Mouse (Mus musculus): ENCODE measurements around the gene Dab1. TPM values are rescaled to one million over a fixed set of nuclear protein-coding genes. Genes with fewer than 3 reads are reported as not detected.

The Dab1 gene
- polyA plus RNA-seq, 1 experiment from 2014 or later = 105 TPM

GRCm38 (mm10) chr4:104686137-104686809 lies 1067.1 kb downstream of the Dab1 start:
- Histone ChIP-seq H3K4me2 (peak overlapping the region; percentile 13; the same call in 1 of the 2 replicates), H3K27me3 (no peaks in the 10 kb centered on the region), H3K9me3 (replicated peaks) (no peaks in the 10 kb centered on the region), H3K9ac (no peak overlapping the region), H3K4me3 (no peak overlapping the region), H3K27ac (peak overlapping the region; percentile 62), H3K36me3 (ENCODE audit: poor library complexity, severe bottlenecking) (peaks cover 7% of the 10 kb centered on the region), H3K4me1 (peaks cover 48% of the 10 kb centered on the region)
- no peak for ATAC-seq
- WGBS = 30% methylated on average over 18 of the region's 18 CpGs

- 33% methylated on average over 3 of the region's 3 CpGs for WGBS
- Histone ChIP-seq H3K4me1 (peaks cover 47% of the 10 kb centered on the region), H3K36me3 (ENCODE audit: poor library complexity, severe bottlenecking) (no peaks in the 10 kb centered on the region; the same call in 1 of the 2 replicates), H3K27ac (no peak overlapping the region; the same call in 1 of the 2 replicates), H3K9me3 (replicated peaks) (no peaks in the 10 kb centered on the region), H3K9ac (no peak overlapping the region), H3K4me3 (no peak overlapping the region), H3K27me3 (no peaks in the 10 kb centered on the region), H3K4me2 (no peak overlapping the region)
- no peak for ATAC-seq
Observed at GRCm38 (mm10) chr4:104689047-104689446, 1069.9 kb downstream of the Dab1 start.

- Histone ChIP-seq H3K4me1 (peaks cover 28% of the 10 kb centered on the region), H3K36me3 (ENCODE audit: poor library complexity, severe bottlenecking) (no peaks in the 10 kb centered on the region; the same call in 1 of the 2 replicates), H3K9ac (no peak overlapping the region), H3K4me3 (no peak overlapping the region), H3K9me3 (replicated peaks) (no peaks in the 10 kb centered on the region), H3K27me3 (no peaks in the 10 kb centered on the region), H3K4me2 (no peak overlapping the region), H3K27ac (no peak overlapping the region)
- 90% methylated on average over 7 of the region's 7 CpGs for WGBS
- 0 out of 2 replicates have a peak, but pooled peaks have one; percentile 50 for ATAC-seq
Observed at GRCm38 (mm10) chr4:104691026-104691425, 1071.9 kb downstream of the Dab1 start.

DNA sequence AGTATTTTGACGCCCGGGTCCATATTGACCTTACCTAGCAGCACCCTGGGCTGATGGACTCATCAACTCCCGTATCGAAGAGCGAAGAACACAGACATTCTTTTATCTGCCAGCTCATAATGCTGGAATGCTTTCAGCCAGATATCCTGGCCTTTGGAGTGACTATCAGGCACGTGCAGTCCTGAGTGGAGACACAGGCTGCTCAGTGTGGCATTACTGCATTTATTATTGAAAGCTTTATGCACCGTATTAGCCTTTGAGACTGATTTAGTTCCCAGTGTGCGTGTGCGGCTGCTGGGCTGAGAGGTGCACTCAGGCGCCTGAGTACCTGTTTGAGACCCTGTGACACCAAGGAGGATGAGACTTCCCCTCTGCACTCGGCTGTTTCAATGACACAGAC lies 1075.0 kb downstream of the Dab1 start:
- Histone ChIP-seq H3K4me2 (no peak overlapping the region), H3K9ac (no peak overlapping the region), H3K4me1 (peaks cover 7% of the 10 kb centered on the region), H3K4me3 (no peak overlapping the region), H3K9me3 (replicated peaks) (no peaks in the 10 kb centered on the region), H3K27me3 (no peaks in the 10 kb centered on the region), H3K36me3 (ENCODE audit: poor library complexity, severe bottlenecking) (no peaks in the 10 kb centered on the region; the same call in 1 of the 2 replicates), H3K27ac (no peak overlapping the region)
- WGBS = 76% methylated on average over 11 of the region's 11 CpGs
- no peak for ATAC-seq

- no peak overlapping the region for H3K4me3 ChIP-seq
- no peak for ATAC-seq
- 93% methylated on average over 3 of the region's 3 CpGs for WGBS
- no peaks in the 10 kb centered on the region for H3K9me3 ChIP-seq (replicated peaks)
- H3K36me3 ChIP-seq (ENCODE audit: poor library complexity, severe bottlenecking) = no peaks in the 10 kb centered on the region
- no peak overlapping the region for H3K4me2 ChIP-seq
- peaks cover 4% of the 10 kb centered on the region; the same call in 1 of the 2 replicates for H3K4me1 ChIP-seq
- no peak overlapping the region for H3K27ac ChIP-seq
- no peaks in the 10 kb centered on the region for H3K27me3 ChIP-seq
- H3K9ac ChIP-seq = no peak overlapping the region
Observed at GRCm38 (mm10) chr4:104696522-104696921, 1077.4 kb downstream of the Dab1 start.

DNA sequence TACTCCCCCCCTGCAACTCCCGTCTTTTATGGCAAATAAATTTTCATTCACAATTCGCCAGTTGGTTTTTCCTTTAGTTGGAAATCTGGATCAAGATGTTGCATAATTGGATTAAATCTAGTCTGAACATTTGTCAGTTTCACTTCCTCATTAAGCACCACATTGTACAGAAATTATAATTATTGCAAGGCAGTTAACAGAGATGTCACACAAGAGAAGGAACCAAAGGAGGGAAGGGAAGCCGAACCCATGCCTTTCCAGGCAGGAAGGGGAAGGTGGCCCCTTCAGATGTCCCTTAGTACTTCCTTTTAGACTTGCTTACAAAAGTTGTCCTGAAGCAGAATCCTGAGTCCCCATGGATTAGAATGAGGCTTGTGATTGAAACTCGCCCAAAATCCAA lies 1078.5 kb downstream of the Dab1 start:
- H3K4me1 ChIP-seq = peaks cover 16% of the 10 kb centered on the region
- H3K4me3 ChIP-seq = no peak overlapping the region
- H3K27me3 ChIP-seq = no peaks in the 10 kb centered on the region
- H3K36me3 ChIP-seq (ENCODE audit: poor library complexity, severe bottlenecking) = no peaks in the 10 kb centered on the region
- no peak overlapping the region for H3K27ac ChIP-seq
- WGBS = 77% methylated on average over 4 of the region's 4 CpGs
- H3K9me3 ChIP-seq (replicated peaks) = no peaks in the 10 kb centered on the region
- H3K4me2 ChIP-seq = no peak overlapping the region
- no peak for ATAC-seq
- H3K9ac ChIP-seq = no peak overlapping the region

DNA sequence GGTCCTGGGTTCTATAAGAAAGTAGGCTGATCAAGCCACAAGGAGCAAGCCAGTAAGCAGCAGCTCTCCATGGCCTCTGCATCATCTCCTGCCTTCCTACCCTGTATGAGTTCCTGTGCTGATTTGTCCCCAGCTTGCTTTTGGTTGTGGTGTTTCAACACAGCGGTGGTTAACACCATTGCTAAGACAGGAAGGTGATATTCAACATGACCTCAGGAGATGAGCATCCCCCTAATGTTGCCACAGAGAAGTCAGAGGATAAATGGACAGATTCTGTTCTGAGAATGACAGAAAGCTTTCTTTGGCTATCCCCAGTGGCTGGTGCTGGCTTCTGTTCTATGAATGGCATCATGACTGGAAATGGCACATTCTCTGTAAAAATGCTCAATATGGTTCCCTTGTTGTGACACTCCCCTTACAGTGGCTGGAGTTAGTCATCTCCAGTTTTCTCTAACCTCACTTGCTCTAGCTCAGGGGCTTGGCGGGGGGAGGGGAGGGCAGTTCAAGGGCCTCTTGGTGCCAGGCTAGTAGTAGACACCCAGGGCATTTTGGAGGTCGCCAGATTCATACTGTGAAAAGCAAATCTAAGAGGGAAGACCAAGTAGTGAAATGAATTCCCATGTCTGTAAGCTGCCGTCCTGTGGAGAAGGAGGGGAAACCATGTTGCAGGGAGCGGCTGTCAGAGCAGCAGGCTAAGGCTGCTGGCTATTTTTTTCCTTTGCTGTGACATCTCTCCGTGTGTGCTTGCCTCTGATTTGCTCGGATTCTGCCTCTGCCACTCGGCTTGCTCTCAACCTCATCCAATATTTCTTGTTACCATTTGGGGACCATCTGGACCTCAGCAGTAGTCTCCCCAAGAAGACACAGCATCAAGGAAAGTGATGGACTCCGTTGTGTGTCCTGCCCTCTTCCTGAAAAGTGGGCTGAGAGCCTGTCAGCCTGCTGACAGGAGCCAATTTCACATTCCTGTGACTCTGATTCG lies 1086.8 kb downstream of the Dab1 start:
- no peak overlapping the region for H3K9ac ChIP-seq
- no peak overlapping the region for H3K4me3 ChIP-seq
- H3K36me3 ChIP-seq (ENCODE audit: poor library complexity, severe bottlenecking) = no peaks in the 10 kb centered on the region
- H3K27me3 ChIP-seq = no peaks in the 10 kb centered on the region
- peaks cover 34% of the 10 kb centered on the region for H3K4me1 ChIP-seq
- peak; percentile 70; the same call in 1 of the 2 replicates for ATAC-seq
- no peaks in the 10 kb centered on the region for H3K9me3 ChIP-seq (replicated peaks)
- WGBS = 62% methylated on average over 10 of the region's 10 CpGs
- peak overlapping the region; percentile 12; the same call in 1 of the 2 replicates for H3K27ac ChIP-seq
- no peak overlapping the region for H3K4me2 ChIP-seq

GRCm38 (mm10) chr4:104712338-104713083 lies 1093.4 kb downstream of the Dab1 start:
- no peak overlapping the region for H3K4me3 ChIP-seq
- no peak overlapping the region; the same call in 1 of the 2 replicates for H3K27ac ChIP-seq
- ATAC-seq = no peak
- H3K27me3 ChIP-seq = no peaks in the 10 kb centered on the region
- peaks cover 31% of the 10 kb centered on the region for H3K4me1 ChIP-seq
- H3K9ac ChIP-seq = no peak overlapping the region
- no peaks in the 10 kb centered on the region for H3K36me3 ChIP-seq (ENCODE audit: poor library complexity, severe bottlenecking)
- no peaks in the 10 kb centered on the region for H3K9me3 ChIP-seq (replicated peaks)
- 66% methylated on average over 15 of the region's 15 CpGs for WGBS
- H3K4me2 ChIP-seq = no peak overlapping the region

- H3K4me3 ChIP-seq = no peak overlapping the region
- 91% methylated on average over 9 of the region's 9 CpGs for WGBS
- H3K27me3 ChIP-seq = no peaks in the 10 kb centered on the region
Observed at GRCm38 (mm10) chr4:104714925-104715519, 1095.9 kb downstream of the Dab1 start.

GRCm38 (mm10) chr4:104715857-104716256 lies 1096.7 kb downstream of the Dab1 start:
- H3K4me3 ChIP-seq = no peak overlapping the region
- no peaks in the 10 kb centered on the region; the same call in 1 of the 2 replicates for H3K27me3 ChIP-seq
- no peak overlapping the region for H3K9ac ChIP-seq
- WGBS = 84% methylated on average over 6 of the region's 6 CpGs
- no peak overlapping the region for H3K4me2 ChIP-seq
- H3K9me3 ChIP-seq (replicated peaks) = no peaks in the 10 kb centered on the region
- no peaks in the 10 kb centered on the region for H3K36me3 ChIP-seq (ENCODE audit: poor library complexity, severe bottlenecking)
- peaks cover 58% of the 10 kb centered on the region for H3K4me1 ChIP-seq
- peak overlapping the region; percentile 40; the same call in 1 of the 2 replicates for H3K27ac ChIP-seq
- ATAC-seq = no peak

More at GRCm38 (mm10) chr4:104714925-104715519, 1095.9 kb downstream of the Dab1 start:
- no peak overlapping the region for H3K9ac ChIP-seq
- ATAC-seq = no peak
- H3K27ac ChIP-seq = no peak overlapping the region; the same call in 1 of the 2 replicates
- no peak overlapping the region for H3K4me2 ChIP-seq
- peaks cover 56% of the 10 kb centered on the region for H3K4me1 ChIP-seq
- H3K9me3 ChIP-seq (replicated peaks) = no peaks in the 10 kb centered on the region
- H3K36me3 ChIP-seq (ENCODE audit: poor library complexity, severe bottlenecking) = no peaks in the 10 kb centered on the region

DNA sequence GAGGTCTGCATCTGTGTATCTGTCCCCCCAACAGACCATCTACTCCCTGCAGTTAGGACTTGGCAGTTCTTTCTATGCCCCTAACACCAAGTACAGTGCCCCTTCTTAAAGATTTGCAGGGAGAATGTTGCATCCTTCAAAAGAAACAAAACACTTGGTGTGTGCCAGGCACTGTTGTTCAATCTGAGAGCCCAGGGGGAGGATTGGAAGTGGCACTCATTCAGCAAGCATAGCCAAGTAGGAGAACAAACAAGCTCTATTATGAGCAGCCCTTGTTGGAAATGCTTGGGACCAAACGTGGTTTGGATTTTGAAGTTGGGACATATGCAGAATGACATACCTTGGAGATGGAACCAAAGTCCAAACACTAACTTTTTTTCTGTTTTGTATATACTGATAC lies 1097.3 kb downstream of the Dab1 start:
- no peak for ATAC-seq
- no peak overlapping the region for H3K4me3 ChIP-seq
- H3K9ac ChIP-seq = no peak overlapping the region
- no peaks in the 10 kb centered on the region for H3K9me3 ChIP-seq (replicated peaks)
- H3K36me3 ChIP-seq (ENCODE audit: poor library complexity, severe bottlenecking) = no peaks in the 10 kb centered on the region
- peaks cover 58% of the 10 kb centered on the region for H3K4me1 ChIP-seq
- no peaks in the 10 kb centered on the region; the same call in 1 of the 2 replicates for H3K27me3 ChIP-seq
- H3K4me2 ChIP-seq = no peak overlapping the region
- WGBS = 48% methylated on average over 1 of the region's 1 CpGs
- H3K27ac ChIP-seq = peak overlapping the region; percentile 40; the same call in 1 of the 2 replicates

Measured in forebrain, embryonic 13.5 days (tissue).